Mouse (Mus musculus) midbrain, embryonic 12.5 days (tissue): ENCODE results near the gene Strap. TPM values are rescaled to one million over a fixed set of nuclear protein-coding genes. Genes with fewer than 3 reads are reported as not detected.

Experiments used
- ATAC-seq: fragments of 200-750 bp; cut with Nextera tagmentation; 2 replicates; pipeline ENCODE4 v1.8.0; 2017; ENCODE audit warnings: low read depth, moderate TSS enrichment, moderate library complexity; ENCODE audit not compliant: low FRiP score
- H3K27ac ChIP-seq: fragments of 300-500 bp; sonication (generic); replicated peaks from 2 replicates; pipeline ENCODE4 v1.5.1; 2016; ENCODE audit warnings: mild to moderate bottlenecking
- H3K27me3 ChIP-seq: fragments of 300-500 bp; sonication (generic); 2 replicates; pipeline ENCODE4 v1.6.1; 2016; ENCODE audit warnings: mild to moderate bottlenecking
- H3K36me3 ChIP-seq: fragments of 300-500 bp; sonication (generic); 2 replicates; pipeline ENCODE4 v1.6.1; 2016
- H3K4me1 ChIP-seq: fragments of 300-500 bp; sonication (generic); 2 replicates; pipeline ENCODE4 v1.6.1; 2016
- H3K4me2 ChIP-seq: fragments of 300-500 bp; sonication (generic); replicated peaks from 2 replicates; pipeline ENCODE4 v1.6.1; 2016; ENCODE audit warnings: mild to moderate bottlenecking, moderate library complexity
- H3K4me3 ChIP-seq: fragments of 300-500 bp; sonication (generic); 2 replicates; pipeline ENCODE4 v1.5.1; 2016; ENCODE audit warnings: mild to moderate bottlenecking
- H3K9ac ChIP-seq: fragments of 300-500 bp; sonication (generic); replicated peaks from 2 replicates; pipeline ENCODE4 v1.6.1; 2016; ENCODE audit warnings: mild to moderate bottlenecking, moderate library complexity
- H3K9me3 ChIP-seq: fragments of 300-500 bp; sonication (generic); 2 replicates; pipeline ENCODE4 v1.6.1; 2016; ENCODE audit warnings: mild to moderate bottlenecking
- WGBS: fragments of 180-500 bp; shearing (Covaris S2); methylation state at CpG from one replicate; pipeline ENCODE4 v1.1.7; 2016; 5-methylcytosine and 5-hydroxymethylcytosine counted together
- polyA plus RNA-seq: library from polyadenylated mRNA; unstranded; fragments of >200 nt; fragmentation: Nextera tagmentation; extraction: Ambion mirVana; gene quantifications from 2 replicates; pipeline ENCODE4 v1.2.1, GENCODE M21; 2016

The Strap gene
- polyA plus RNA-seq, 1 experiment from 2014 or later, result 203 TPM

DNA sequence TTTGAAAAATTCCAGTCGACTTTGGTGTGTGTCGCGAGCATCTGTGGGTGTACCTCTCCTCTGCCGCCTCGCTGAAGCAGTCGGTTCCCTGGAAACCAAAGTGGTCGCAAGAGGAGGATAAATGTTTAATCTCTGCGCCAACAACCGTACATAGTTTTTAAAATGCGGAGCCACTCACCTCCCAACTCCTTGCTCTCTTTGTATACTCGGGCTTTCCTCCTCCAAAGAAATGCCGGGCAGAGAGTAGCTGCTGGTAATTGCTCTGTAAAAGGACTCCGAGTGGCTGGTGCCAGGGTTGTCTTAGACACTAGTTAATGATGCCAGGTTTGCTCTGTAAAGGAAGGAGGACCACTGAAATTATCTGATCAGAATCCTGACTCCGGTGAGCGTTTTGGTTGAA lies 26.1 kb downstream of the Strap start:
- Histone ChIP-seq H3K4me3 (no peak overlapping the region), H3K27ac (no peak overlapping the region), H3K27me3 (no peaks in the 10 kb centered on the region), H3K4me2 (no peak overlapping the region), H3K9me3 (no peaks in the 10 kb centered on the region), H3K9ac (no peak overlapping the region), H3K4me1 (peaks cover 14% of the 10 kb centered on the region), H3K36me3 (no peaks in the 10 kb centered on the region)
- no peak for ATAC-seq
- WGBS, result 79% methylated on average over 15 of the region's 15 CpGs

DNA sequence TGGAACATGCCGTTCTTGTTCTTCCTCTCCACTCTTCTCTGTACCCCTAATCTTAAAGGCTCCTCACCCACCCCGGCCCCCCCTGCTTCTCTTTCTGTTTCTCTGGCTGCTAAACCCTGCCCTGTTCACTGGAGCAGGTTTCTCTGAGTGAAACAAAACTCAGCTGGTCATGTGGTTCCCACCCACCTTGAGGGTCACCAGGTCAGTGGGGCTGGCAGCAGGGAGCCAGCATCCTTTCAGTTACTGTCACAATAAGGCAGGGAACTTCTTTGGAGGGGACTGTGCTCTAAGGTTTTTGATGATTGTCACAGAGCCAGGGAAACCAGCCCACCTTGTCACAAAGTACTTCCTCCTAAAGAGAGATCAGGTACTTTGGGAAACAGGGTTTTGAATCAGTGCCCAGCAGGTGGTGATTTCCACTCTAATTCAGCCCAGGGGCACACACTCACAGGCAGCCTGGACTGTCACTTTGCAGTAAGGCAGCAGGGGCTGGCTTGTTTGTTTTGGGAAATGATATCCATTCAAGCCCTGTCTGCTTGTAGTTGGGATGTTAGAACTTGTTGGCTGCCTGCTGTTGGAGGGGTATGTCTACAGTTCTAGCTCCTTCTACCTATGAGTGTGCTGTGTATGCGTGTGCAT lies 29.8 kb downstream of the Strap start:
- no peak for ATAC-seq
- Histone ChIP-seq H3K9ac (no peak overlapping the region), H3K9me3 (0 out of 2 replicates have a peak, but pooled peaks cover 3% of the 10 kb centered on the region), H3K4me3 (no peak overlapping the region), H3K4me2 (no peak overlapping the region), H3K4me1 (peaks cover 8% of the 10 kb centered on the region), H3K27me3 (no peaks in the 10 kb centered on the region), H3K27ac (no peak overlapping the region), H3K36me3 (no peaks in the 10 kb centered on the region)
- WGBS, result 36% methylated on average over 3 of the region's 3 CpGs

- H3K4me3 ChIP-seq, result no peak overlapping the region
Measured at GRCm38 (mm10) chr6:137766177-137766576, 31.3 kb downstream of the Strap start.

GRCm38 (mm10) chr6:137771621-137772250 lies 36.9 kb downstream of the Strap start:
- ATAC-seq, result no peak
- no peak overlapping the region for H3K4me2 ChIP-seq
- H3K27ac ChIP-seq, result no peak overlapping the region
- no peaks in the 10 kb centered on the region for H3K27me3 ChIP-seq
- H3K9me3 ChIP-seq, result 0 out of 2 replicates have a peak, but pooled peaks cover 3% of the 10 kb centered on the region
- no peak overlapping the region for H3K4me3 ChIP-seq
- H3K4me1 ChIP-seq, result no peaks in the 10 kb centered on the region
- H3K9ac ChIP-seq, result no peak overlapping the region
- WGBS, result 77% methylated on average over 3 of the region's 3 CpGs
- H3K36me3 ChIP-seq, result no peaks in the 10 kb centered on the region

More at GRCm38 (mm10) chr6:137766177-137766576, 31.3 kb downstream of the Strap start:
- Histone ChIP-seq H3K36me3 (no peaks in the 10 kb centered on the region), H3K4me2 (no peak overlapping the region), H3K27me3 (no peaks in the 10 kb centered on the region), H3K4me1 (peaks cover 6% of the 10 kb centered on the region), H3K9me3 (0 out of 2 replicates have a peak, but pooled peaks cover 3% of the 10 kb centered on the region), H3K27ac (no peak overlapping the region), H3K9ac (no peak overlapping the region)
- ATAC-seq, result no peak

DNA sequence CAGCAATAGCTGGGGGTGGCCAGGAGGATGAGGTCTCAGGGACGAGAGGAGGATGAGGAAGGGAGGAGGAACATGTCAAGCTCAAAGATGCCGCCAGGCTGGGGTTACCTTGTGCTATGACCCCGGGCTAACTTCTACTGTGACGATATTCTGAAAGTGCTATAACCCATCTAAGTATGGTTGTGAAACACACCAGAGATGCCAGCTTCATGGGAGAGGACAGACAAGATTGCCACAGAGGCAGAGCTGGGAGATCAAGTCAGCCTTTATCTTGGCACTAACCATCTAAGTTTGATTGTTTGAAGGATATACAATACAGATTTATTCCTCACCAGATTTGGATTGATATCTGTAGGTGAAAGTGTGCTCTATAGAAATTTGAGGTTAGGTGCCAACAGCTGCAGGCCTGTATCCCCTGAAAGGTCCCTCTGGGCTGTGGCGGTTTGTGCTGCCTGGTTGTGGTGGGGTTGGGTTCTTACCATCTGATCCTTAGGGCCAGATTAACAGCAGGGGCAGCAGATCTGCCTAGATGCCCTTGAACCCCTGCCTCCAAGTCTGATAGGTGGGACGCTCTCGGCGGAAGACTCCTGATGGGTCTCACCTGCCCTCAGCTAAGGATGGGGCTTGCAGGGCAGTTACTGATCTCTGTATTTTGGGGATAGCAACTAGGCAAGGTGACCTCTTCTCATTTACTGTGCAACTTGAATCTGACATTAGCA lies 38.2 kb downstream of the Strap start:
- H3K9me3 ChIP-seq, result 0 out of 2 replicates have a peak, but pooled peaks cover 3% of the 10 kb centered on the region
- no peaks in the 10 kb centered on the region for H3K4me1 ChIP-seq
- no peaks in the 10 kb centered on the region for H3K36me3 ChIP-seq
- 95% methylated on average over 8 of the region's 8 CpGs for WGBS
- no peak overlapping the region for H3K9ac ChIP-seq
- H3K27ac ChIP-seq, result no peak overlapping the region
- no peak for ATAC-seq
- no peaks in the 10 kb centered on the region for H3K27me3 ChIP-seq
- H3K4me3 ChIP-seq, result no peak overlapping the region
- H3K4me2 ChIP-seq, result no peak overlapping the region

DNA sequence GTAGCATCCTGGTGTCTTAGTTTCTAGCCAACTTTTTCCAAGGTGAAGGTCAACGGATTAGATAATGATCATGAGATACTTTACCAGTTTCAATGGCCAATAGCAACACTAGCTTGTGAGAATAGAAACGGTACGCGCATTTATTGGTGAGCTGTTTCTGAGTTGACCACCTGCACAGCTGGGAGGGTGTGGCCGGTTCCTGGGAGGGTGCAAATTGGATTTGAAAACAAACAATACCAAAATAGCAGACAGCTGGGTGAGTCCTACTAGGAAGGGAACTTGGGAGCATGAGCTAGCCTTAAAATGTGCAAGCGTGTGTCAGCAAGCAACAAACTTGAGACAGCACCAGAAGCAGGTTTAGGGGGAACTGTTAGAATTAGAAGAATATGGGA lies 38.8 kb downstream of the Strap start:
- Histone ChIP-seq H3K4me3 (no peak overlapping the region), H3K27ac (no peak overlapping the region), H3K4me2 (no peak overlapping the region), H3K36me3 (no peaks in the 10 kb centered on the region), H3K9ac (no peak overlapping the region), H3K27me3 (no peaks in the 10 kb centered on the region), H3K9me3 (0 out of 2 replicates have a peak, but pooled peaks cover 3% of the 10 kb centered on the region), H3K4me1 (no peaks in the 10 kb centered on the region)
- WGBS, result 89% methylated on average over 6 of the region's 6 CpGs
- ATAC-seq, result no peak

GRCm38 (mm10) chr6:137774166-137774565 lies 39.3 kb downstream of the Strap start:
- no peak overlapping the region for H3K27ac ChIP-seq
- no peak overlapping the region for H3K4me3 ChIP-seq
- ATAC-seq, result no peak
- 0 out of 2 replicates have a peak, but pooled peaks cover 3% of the 10 kb centered on the region for H3K9me3 ChIP-seq
- 90% methylated on average over 13 of the region's 13 CpGs for WGBS
- no peaks in the 10 kb centered on the region for H3K4me1 ChIP-seq
- H3K36me3 ChIP-seq, result no peaks in the 10 kb centered on the region
- no peaks in the 10 kb centered on the region for H3K27me3 ChIP-seq
- no peak overlapping the region for H3K9ac ChIP-seq
- H3K4me2 ChIP-seq, result no peak overlapping the region

DNA sequence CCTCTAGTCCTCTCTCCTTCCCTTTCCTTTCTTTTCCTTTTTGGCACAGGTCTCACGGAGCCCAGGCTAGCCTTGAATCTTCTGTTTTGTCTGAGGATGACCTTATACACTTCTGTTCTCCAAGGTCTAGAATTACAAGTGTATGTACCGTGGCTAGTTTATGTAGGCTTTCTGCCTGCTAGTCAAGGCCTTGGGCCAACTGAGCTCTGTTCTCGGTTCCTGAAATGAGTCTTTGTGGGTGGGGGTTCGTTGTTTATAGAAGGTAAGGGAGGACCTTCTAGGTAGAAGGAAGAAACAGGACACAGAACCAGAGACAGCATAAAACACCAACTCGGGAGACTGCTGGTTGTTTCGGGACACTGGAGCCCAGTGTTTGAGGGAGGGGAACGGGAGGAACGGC lies 40.3 kb downstream of the Strap start:
- Histone ChIP-seq H3K4me2 (no peak overlapping the region), H3K4me3 (no peak overlapping the region), H3K4me1 (no peaks in the 10 kb centered on the region), H3K9me3 (no peaks in the 10 kb centered on the region), H3K36me3 (no peaks in the 10 kb centered on the region), H3K27me3 (no peaks in the 10 kb centered on the region), H3K27ac (no peak overlapping the region), H3K9ac (no peak overlapping the region)
- ATAC-seq, result no peak
- 92% methylated on average over 8 of the region's 8 CpGs for WGBS

GRCm38 (mm10) chr6:137776981-137777380 lies 42.1 kb downstream of the Strap start:
- ATAC-seq, result no peak
- WGBS, result 87% methylated on average over 8 of the region's 8 CpGs

GRCm38 (mm10) chr6:137783899-137784637 lies 49.2 kb downstream of the Strap start:
- Histone ChIP-seq H3K9ac (no peak overlapping the region), H3K4me2 (no peak overlapping the region), H3K4me1 (no peaks in the 10 kb centered on the region), H3K27me3 (no peaks in the 10 kb centered on the region), H3K9me3 (no peaks in the 10 kb centered on the region), H3K36me3 (0 out of 2 replicates have a peak, but pooled peaks cover 3% of the 10 kb centered on the region), H3K4me3 (no peak overlapping the region), H3K27ac (no peak overlapping the region)
- ATAC-seq, result no peak
- WGBS, result 91% methylated on average over 7 of the region's 7 CpGs

More at GRCm38 (mm10) chr6:137776981-137777380, 42.1 kb downstream of the Strap start:
- no peaks in the 10 kb centered on the region for H3K9me3 ChIP-seq
- no peak overlapping the region for H3K9ac ChIP-seq
- no peaks in the 10 kb centered on the region for H3K36me3 ChIP-seq
- H3K4me3 ChIP-seq, result no peak overlapping the region
- no peak overlapping the region for H3K4me2 ChIP-seq
- no peaks in the 10 kb centered on the region for H3K27me3 ChIP-seq
- H3K4me1 ChIP-seq, result no peaks in the 10 kb centered on the region
- H3K27ac ChIP-seq, result no peak overlapping the region

- no peak overlapping the region for H3K27ac ChIP-seq
- no peaks in the 10 kb centered on the region for H3K36me3 ChIP-seq
- H3K4me2 ChIP-seq, result no peak overlapping the region
- H3K4me3 ChIP-seq, result no peak overlapping the region
- no peak overlapping the region for H3K9ac ChIP-seq
- H3K4me1 ChIP-seq, result no peaks in the 10 kb centered on the region
- 75% methylated on average over 9 of the region's 9 CpGs for WGBS
- no peaks in the 10 kb centered on the region for H3K9me3 ChIP-seq
- no peak for ATAC-seq
- H3K27me3 ChIP-seq, result no peaks in the 10 kb centered on the region
Measured at GRCm38 (mm10) chr6:137788976-137789590, 54.2 kb downstream of the Strap start.
